Mouse (Mus musculus): ENCODE results near the gene 4933406M09Rik.

DNA sequence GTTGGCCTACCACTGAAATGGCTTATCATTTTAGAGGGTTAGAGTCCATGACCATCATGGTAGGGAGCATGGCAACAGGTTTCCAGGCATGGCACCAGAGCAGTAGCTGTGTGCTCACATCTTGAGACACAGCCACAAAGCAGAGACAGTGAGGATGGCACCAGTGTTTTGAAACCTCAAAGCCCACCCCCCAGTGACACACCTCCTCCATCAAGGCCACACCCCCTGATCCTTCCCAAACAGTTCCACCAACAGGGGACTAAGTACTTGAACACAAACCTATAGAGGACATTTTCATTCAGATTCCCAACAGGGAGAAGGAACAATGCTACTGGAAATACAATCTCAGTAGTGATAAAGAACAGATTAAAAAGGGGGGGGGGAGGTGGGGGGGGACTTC lies 564 bp upstream of the 4933406M09Rik start:
- TF ChIP-seq BHLHE40 (IDR thresholded peaks at IDR 0.05; ENCODE audit: low read depth, low read length) (no peak), CHD1 (IDR thresholded peaks at IDR 0.05; ENCODE audit: low read depth, low read length) (no peak), CTCF (conservative IDR thresholded peaks at IDR 0.05 in 1 of 2, IDR thresholded peaks at IDR 0.05 in 1 of 2; ENCODE audit: low read depth in 2 of 2, low read length in 2 of 2) (no peak), POLR2A (IDR thresholded peaks at IDR 0.05; ENCODE audit: low read depth, low read length) (no peak), JUND (conservative IDR thresholded peaks at IDR 0.05; ENCODE audit: low read depth, low read length) (no peak), USF1 (IDR thresholded peaks at IDR 0.05; ENCODE audit: low read depth, low read length) (no peak), NRF1 (IDR thresholded peaks at IDR 0.05; ENCODE audit: low read depth, low read length) (no peak), SIN3A (IDR thresholded peaks at IDR 0.05; ENCODE audit: low read length) (no peak), CHD2 (IDR thresholded peaks at IDR 0.05; ENCODE audit: low read length) (no peak), EP300 (IDR thresholded peaks at IDR 0.05; ENCODE audit: low read length) (no peak), ETS1 (conservative IDR thresholded peaks at IDR 0.05; ENCODE audit: low read depth, low read length) (no peak), ZNF384 (IDR thresholded peaks at IDR 0.05; ENCODE audit: low read depth, low read length) (no peak), MAZ (IDR thresholded peaks at IDR 0.05; ENCODE audit: low read depth, low read length) (no peak), TCF12 (IDR thresholded peaks at IDR 0.05; ENCODE audit: low read depth, low read length) (no peak)
